Mouse (Mus musculus) liver, postnatal 0 days (tissue): ENCODE data around the gene Tmx2.

ENCODE experiments used
- CTCF ChIP-seq: sonication (generic); IDR thresholded peaks from 2 replicates; pipeline ENCODE4 v1.5.1; 2016; ENCODE audit warnings: antibody characterized with exemption, low read depth
- EP300 ChIP-seq: IDR thresholded peaks from 2 replicates; pipeline ENCODE4 v1.6.1; 2016; ENCODE audit warnings: antibody characterized with exemption, low read depth, mild to moderate bottlenecking

GRCm38 (mm10) chr2:84682605-84683183 lies 3.8 kb upstream of the Tmx2 start:
- TF ChIP-seq CTCF, result no peak
- peak; percentile 87 for TF ChIP-seq EP300
